Mouse (Mus musculus) forebrain, embryonic 14.5 days (tissue): ENCODE data around the gene Spdya. TPM values are rescaled to one million over a fixed set of nuclear protein-coding genes. Genes with fewer than 3 reads are reported as not detected.

ENCODE experiments used
- polyA plus RNA-seq: library from polyadenylated mRNA; unstranded; fragments of >200 nt; fragmentation: Nextera tagmentation; extraction: Ambion mirVana; gene quantifications from 2 replicates; pipeline ENCODE4 v1.2.1, GENCODE M21; 2014

The Spdya gene
- polyA plus RNA-seq, 1 experiment from 2014 or later: 1.7 TPM

Other genes starting within 250 kb of the Spdya start
- gene Emilin2, start 240.1 kb upstream of the Spdya start, polyA plus RNA-seq: 0.72 and 0.80 TPM in 2 replicates
- 0.43 and 0.45 TPM in 2 replicates for gene Gm4707, start 92.1 kb upstream of the Spdya start, polyA plus RNA-seq
- 64.4 and 65.3 TPM in 2 replicates for gene Smchd1, start 76.7 kb upstream of the Spdya start, polyA plus RNA-seq
- gene Ndc80, start 25.2 kb upstream of the Spdya start, polyA plus RNA-seq: 22.7 and 25.2 TPM in 2 replicates
- 56.6 and 63.7 TPM in 2 replicates for gene Wdr43, start 63.8 kb downstream of the Spdya start, polyA plus RNA-seq
- 0.23 and 0.24 TPM in 2 replicates for gene Togaram2, start 121.2 kb downstream of the Spdya start, polyA plus RNA-seq
- not detected in 2 replicates for gene Pcare, start 200.8 kb downstream of the Spdya start, polyA plus RNA-seq
- 6.9 and 8.0 TPM in 2 replicates for gene Clip4, start 216.4 kb downstream of the Spdya start, polyA plus RNA-seq